Mouse (Mus musculus): ENCODE measurements around the gene Fam170b. TPM values are rescaled to one million over a fixed set of nuclear protein-coding genes. Genes with fewer than 3 reads are reported as not detected.
A peak's percentile ranks its signal among the peaks of the same experiment; 100 is the strongest.

Gene Fam170b
- polyA plus RNA-seq, 1 experiment from 2014 or later, result not detected

GRCm38 (mm10) chr14:32842052-32842451 lies 8.3 kb downstream of the Fam170b start:
- H3K4me3 ChIP-seq (ENCODE audit: low read depth, low read length), result no peak overlapping the region
- no peaks in the 10 kb centered on the region for H3K27me3 ChIP-seq (ENCODE audit: control insufficient read depth, insufficient read depth, low read length)
- ATAC-seq (ENCODE audit: insufficient number of reproducible peaks, low FRiP score, low TSS enrichment, low read depth) (no peak), DNase-seq (ENCODE audit: low spot score) (no peak)
- H3K9me3 ChIP-seq (ENCODE audit: control insufficient read depth, low read length), result no peaks in the 10 kb centered on the region
- H3K4me1 ChIP-seq (ENCODE audit: control insufficient read depth, insufficient read depth, low read length), result no peaks in the 10 kb centered on the region
- H3K27ac ChIP-seq (replicated peaks; ENCODE audit: low read depth, low read length), result no peak overlapping the region
- no peak overlapping the region for H3K4me2 ChIP-seq (ENCODE audit: low read depth, severe bottlenecking)
- no peaks in the 10 kb centered on the region for H3K36me3 ChIP-seq (ENCODE audit: control insufficient read depth, insufficient read depth, low read length)
- no peak overlapping the region for H3K9ac ChIP-seq (ENCODE audit: low read length)

GRCm38 (mm10) chr14:32854059-32854458 lies 20.3 kb downstream of the Fam170b start:
- Histone ChIP-seq H3K9me3 (ENCODE audit: control insufficient read depth, low read length) (no peaks in the 10 kb centered on the region), H3K36me3 (ENCODE audit: control insufficient read depth, insufficient read depth, low read length) (no peaks in the 10 kb centered on the region), H3K27ac (replicated peaks; ENCODE audit: low read depth, low read length) (no peak overlapping the region), H3K9ac (ENCODE audit: low read length) (no peak overlapping the region), H3K4me1 (ENCODE audit: control insufficient read depth, insufficient read depth, low read length) (no peaks in the 10 kb centered on the region), H3K4me3 (ENCODE audit: low read depth, low read length) (no peak overlapping the region), H3K4me2 (ENCODE audit: low read depth, severe bottlenecking) (no peak overlapping the region), H3K27me3 (ENCODE audit: control insufficient read depth, insufficient read depth, low read length) (no peaks in the 10 kb centered on the region)
- ATAC-seq (ENCODE audit: insufficient number of reproducible peaks, low FRiP score, low TSS enrichment, low read depth) (no peak), DNase-seq (ENCODE audit: low spot score) (no peak)
- 93% methylated on average over 4 of the region's 4 CpGs for WGBS

GRCm38 (mm10) chr14:32856246-32856645 lies 22.5 kb downstream of the Fam170b start:
- H3K36me3 ChIP-seq (ENCODE audit: control insufficient read depth, insufficient read depth, low read length), result no peaks in the 10 kb centered on the region
- H3K4me3 ChIP-seq (ENCODE audit: low read depth, low read length), result peak overlapping the region; percentile 47
- DNase-seq (ENCODE audit: low spot score), result no peak
- WGBS, result 40% methylated on average over 5 of the region's 5 CpGs
- ATAC-seq (ENCODE audit: insufficient number of reproducible peaks, low FRiP score, low TSS enrichment, low read depth), result no peak
- no peaks in the 10 kb centered on the region for H3K9me3 ChIP-seq (ENCODE audit: control insufficient read depth, low read length)
- no peak overlapping the region for H3K9ac ChIP-seq (ENCODE audit: low read length)
- H3K27ac ChIP-seq (replicated peaks; ENCODE audit: low read depth, low read length), result no peak overlapping the region
- no peaks in the 10 kb centered on the region for H3K27me3 ChIP-seq (ENCODE audit: control insufficient read depth, insufficient read depth, low read length)
- no peaks in the 10 kb centered on the region for H3K4me1 ChIP-seq (ENCODE audit: control insufficient read depth, insufficient read depth, low read length)
- peak overlapping the region; percentile 85; the same call in 1 of the 2 replicates for H3K4me2 ChIP-seq (ENCODE audit: low read depth, severe bottlenecking)

- under 1% methylated on average over 67 of the region's 68 CpGs for WGBS
- Histone ChIP-seq H3K9me3 (ENCODE audit: control insufficient read depth, low read length) (no peaks in the 10 kb centered on the region), H3K27ac (replicated peaks; ENCODE audit: low read depth, low read length) (no peak within 1 kb of the TSS), H3K9ac (ENCODE audit: low read length) (peak within 1 kb of the TSS; percentile 77), H3K27me3 (ENCODE audit: control insufficient read depth, insufficient read depth, low read length) (no peaks in the 10 kb centered on the region), H3K4me2 (ENCODE audit: low read depth, severe bottlenecking) (peak within 1 kb of the TSS; percentile 85), H3K4me1 (ENCODE audit: control insufficient read depth, insufficient read depth, low read length) (no peaks in the 10 kb centered on the region), H3K36me3 (ENCODE audit: control insufficient read depth, insufficient read depth, low read length) (no peaks in the 10 kb centered on the region), H3K4me3 (ENCODE audit: low read depth, low read length) (peak within 1 kb of the TSS; percentile 47)
- DNase-seq (ENCODE audit: low spot score), result peak; percentile 72
- ATAC-seq (ENCODE audit: insufficient number of reproducible peaks, low FRiP score, low TSS enrichment, low read depth), result peak; percentile 81
These were observed 23.0 kb downstream of the Fam170b start, which contains the start of gene Vstm4 for GRCm38 (mm10) chr14:32856681-32857328. Gene Vstm4, plus strand, starts transcription at chr14:32856756.

GRCm38 (mm10) chr14:32858361-32858760 lies 24.6 kb downstream of the Fam170b start:
- H3K4me2 ChIP-seq (ENCODE audit: low read depth, severe bottlenecking), result no peak overlapping the region
- no peaks in the 10 kb centered on the region for H3K4me1 ChIP-seq (ENCODE audit: control insufficient read depth, insufficient read depth, low read length)
- H3K9me3 ChIP-seq (ENCODE audit: control insufficient read depth, low read length), result no peaks in the 10 kb centered on the region
- DNase-seq (ENCODE audit: low spot score) (no peak), ATAC-seq (ENCODE audit: insufficient number of reproducible peaks, low FRiP score, low TSS enrichment, low read depth) (no peak)
- 94% methylated on average over 10 of the region's 10 CpGs for WGBS
- no peak overlapping the region for H3K4me3 ChIP-seq (ENCODE audit: low read depth, low read length)
- H3K27me3 ChIP-seq (ENCODE audit: control insufficient read depth, insufficient read depth, low read length), result no peaks in the 10 kb centered on the region
- no peak overlapping the region for H3K9ac ChIP-seq (ENCODE audit: low read length)
- H3K27ac ChIP-seq (replicated peaks; ENCODE audit: low read depth, low read length), result no peak overlapping the region
- no peaks in the 10 kb centered on the region for H3K36me3 ChIP-seq (ENCODE audit: control insufficient read depth, insufficient read depth, low read length)

- Histone ChIP-seq H3K27me3 (ENCODE audit: control insufficient read depth, insufficient read depth, low read length) (no peaks in the 10 kb centered on the region), H3K27ac (replicated peaks; ENCODE audit: low read depth, low read length) (no peak overlapping the region), H3K4me1 (ENCODE audit: control insufficient read depth, insufficient read depth, low read length) (no peaks in the 10 kb centered on the region), H3K4me3 (ENCODE audit: low read depth, low read length) (no peak overlapping the region), H3K9ac (ENCODE audit: low read length) (no peak overlapping the region), H3K9me3 (ENCODE audit: control insufficient read depth, low read length) (no peaks in the 10 kb centered on the region), H3K4me2 (ENCODE audit: low read depth, severe bottlenecking) (no peak overlapping the region), H3K36me3 (ENCODE audit: control insufficient read depth, insufficient read depth, low read length) (no peaks in the 10 kb centered on the region)
- WGBS, result 83% methylated on average over 6 of the region's 6 CpGs
- no peak for ATAC-seq (ENCODE audit: insufficient number of reproducible peaks, low FRiP score, low TSS enrichment, low read depth)
- no peak for DNase-seq (ENCODE audit: low spot score)
These were observed 25.3 kb downstream of the Fam170b start for GRCm38 (mm10) chr14:32858941-32859510.

- 71% methylated on average over 11 of the region's 11 CpGs for whole genome bisulfite sequencing
- DNase-seq (ENCODE audit: low spot score) (no peak), ATAC-seq (ENCODE audit: insufficient number of reproducible peaks, low FRiP score, low TSS enrichment, low read depth) (no peak)
- Histone ChIP-seq H3K4me2 (ENCODE audit: low read depth, severe bottlenecking) (no peak overlapping the region), H3K27ac (replicated peaks; ENCODE audit: low read depth, low read length) (no peak overlapping the region), H3K4me1 (ENCODE audit: control insufficient read depth, insufficient read depth, low read length) (no peaks in the 10 kb centered on the region), H3K4me3 (ENCODE audit: low read depth, low read length) (no peak overlapping the region), H3K9ac (ENCODE audit: low read length) (no peak overlapping the region), H3K27me3 (ENCODE audit: control insufficient read depth, insufficient read depth, low read length) (no peaks in the 10 kb centered on the region), H3K36me3 (ENCODE audit: control insufficient read depth, insufficient read depth, low read length) (no peaks in the 10 kb centered on the region), H3K9me3 (ENCODE audit: control insufficient read depth, low read length) (no peaks in the 10 kb centered on the region)
These were observed 26.2 kb downstream of the Fam170b start for GRCm38 (mm10) chr14:32859831-32860569.

- no peak overlapping the region for H3K4me2 ChIP-seq (ENCODE audit: low read depth, severe bottlenecking)
- no peak overlapping the region for H3K27ac ChIP-seq (replicated peaks; ENCODE audit: low read depth, low read length)
- H3K9ac ChIP-seq (ENCODE audit: low read length), result no peak overlapping the region
- ATAC-seq (ENCODE audit: insufficient number of reproducible peaks, low FRiP score, low TSS enrichment, low read depth), result no peak
- DNase-seq (ENCODE audit: low spot score), result no peak
- no peaks in the 10 kb centered on the region for H3K27me3 ChIP-seq (ENCODE audit: control insufficient read depth, insufficient read depth, low read length)
- no peaks in the 10 kb centered on the region for H3K9me3 ChIP-seq (ENCODE audit: control insufficient read depth, low read length)
- H3K4me1 ChIP-seq (ENCODE audit: control insufficient read depth, insufficient read depth, low read length), result no peaks in the 10 kb centered on the region
- H3K36me3 ChIP-seq (ENCODE audit: control insufficient read depth, insufficient read depth, low read length), result no peaks in the 10 kb centered on the region
- WGBS, result 21% methylated on average over 6 of the region's 6 CpGs
- H3K4me3 ChIP-seq (ENCODE audit: low read depth, low read length), result no peak overlapping the region
These were observed 27.4 kb downstream of the Fam170b start for GRCm38 (mm10) chr14:32861149-32861581.

Measured in limb, embryonic 11.5 days (tissue).